Mouse (Mus musculus): Measurements from ENCODE around the gene Cmbl. TPM values are rescaled to one million over a fixed set of nuclear protein-coding genes. Genes with fewer than 3 reads are reported as not detected.

Cmbl gene
- polyA plus RNA-seq, 1 experiment from 2014 or later = 34.6 TPM

Other genes with a start within 250 kb of the Cmbl start
- 0.34 and 0.43 TPM in 2 replicates for gene Ankrd33b, start 197.7 kb upstream of the Cmbl start, polyA plus RNA-seq (2015; fragmentation: Nextera tagmentation; extraction: Ambion mirVana)
- gene Ropn1l, start 111.7 kb upstream of the Cmbl start, polyA plus RNA-seq (2015; fragmentation: Nextera tagmentation; extraction: Ambion mirVana) = 2.0 and 2.3 TPM in 2 replicates
- gene March6, start 34.3 kb upstream of the Cmbl start, polyA plus RNA-seq (2015; fragmentation: Nextera tagmentation; extraction: Ambion mirVana) = 25.0 and 26.0 TPM in 2 replicates
- 480 and 508 TPM in 2 replicates for gene Cct5, start 36.4 kb downstream of the Cmbl start, polyA plus RNA-seq (2015; fragmentation: Nextera tagmentation; extraction: Ambion mirVana)
- 15.2 and 16.6 TPM in 2 replicates for gene Fam173b, start 36.5 kb downstream of the Cmbl start, polyA plus RNA-seq (2015; fragmentation: Nextera tagmentation; extraction: Ambion mirVana)

Data from intestine, embryonic 15.5 days (tissue).